Mouse (Mus musculus) embryonic facial prominence, embryonic 14.5 days (tissue): ENCODE measurements at regions not wholly inside any gene's neighbourhood (a gene's known extent, or its start where the extent isn't known, plus 50 kb on each side); places are given as distances from the start of the nearest gene placed in this dataset.

Experiments used
- ATAC-seq: fragments of 200-750 bp; cut with Nextera tagmentation; 2 replicates; pipeline ENCODE4 v1.8.0; 2017; ENCODE audit warnings: low read depth, moderate number of reproducible peaks, moderate TSS enrichment
- DNase-seq: peaks from one replicate; pipeline ENCODE4 v3.0.0-alpha.2; 2015; ENCODE audit warnings: low spot score
- H3K27ac ChIP-seq: fragments of 300-500 bp; sonication (generic); replicated peaks from 2 replicates; pipeline ENCODE4 v1.5.1; 2014; ENCODE audit warnings: low read depth, mild to moderate bottlenecking, low read length, moderate library complexity
- H3K27me3 ChIP-seq: fragments of 300-500 bp; sonication (generic); replicated peaks from 2 replicates; pipeline ENCODE4 v1.6.1; 2014; ENCODE audit warnings: low read length; ENCODE audit not compliant: control insufficient read depth, insufficient read depth
- H3K36me3 ChIP-seq: fragments of 300-500 bp; sonication (generic); 2 replicates; pipeline ENCODE4 v1.6.1; 2014; ENCODE audit warnings: low read length, mixed read lengths; ENCODE audit not compliant: control insufficient read depth, insufficient read depth
- H3K4me1 ChIP-seq: fragments of 300-500 bp; sonication (generic); 2 replicates; pipeline ENCODE4 v1.6.1; 2014; ENCODE audit warnings: antibody characterized with exemption, low read length; ENCODE audit not compliant: control insufficient read depth, insufficient read depth
- H3K4me2 ChIP-seq: fragments of 300-500 bp; sonication (generic); 2 replicates; pipeline ENCODE4 v1.6.1; 2014; ENCODE audit warnings: low read depth, mild to moderate bottlenecking, low read length, moderate library complexity, mixed read lengths
- H3K4me3 ChIP-seq: fragments of 300-500 bp; sonication (generic); 2 replicates; pipeline ENCODE4 v1.5.1; 2014; ENCODE audit warnings: low read depth, mild to moderate bottlenecking, low read length
- H3K9ac ChIP-seq: fragments of 300-500 bp; sonication (generic); 2 replicates; pipeline ENCODE4 v1.6.1; 2014; ENCODE audit warnings: low read depth, mild to moderate bottlenecking, low read length, moderate library complexity, mixed read lengths
- H3K9me3 ChIP-seq: fragments of 300-500 bp; sonication (generic); 2 replicates; pipeline ENCODE4 v1.6.1; 2016; ENCODE audit warnings: low read length; ENCODE audit not compliant: control insufficient read depth
- WGBS: fragments of 180-500 bp; shearing (Covaris S2); extraction: QIAGEN DNeasy Blood & Tissue Kit; methylation state at CpG from one replicate; pipeline ENCODE4 v1.1.7; 2014; 5-methylcytosine and 5-hydroxymethylcytosine counted together

GRCm38 (mm10) chr5:148768346-148768745 is 160.8 kb downstream of the Katnal1 start:
- Histone ChIP-seq H3K4me1 (no peaks in the 10 kb centered on the region), H3K27me3 (no peaks in the 10 kb centered on the region), H3K4me2 (no peak overlapping the region), H3K36me3 (no peaks in the 10 kb centered on the region), H3K9ac (no peak overlapping the region), H3K27ac (no peak overlapping the region), H3K9me3 (no peaks in the 10 kb centered on the region; the same call in 1 of the 2 replicates), H3K4me3 (no peak overlapping the region)
- no peak for DNase-seq
- ATAC-seq: no peak
- 63% methylated on average over 7 of the region's 7 CpGs for WGBS

GRCm38 (mm10) chr5:148765993-148766392 is 163.1 kb downstream of the Katnal1 start:
- no peaks in the 10 kb centered on the region for H3K36me3 ChIP-seq
- no peak for DNase-seq
- ATAC-seq: no peak
- WGBS: 96% methylated on average over 7 of the region's 7 CpGs
- no peak overlapping the region for H3K9ac ChIP-seq
- H3K27me3 ChIP-seq: no peaks in the 10 kb centered on the region
- no peaks in the 10 kb centered on the region for H3K4me1 ChIP-seq
- no peak overlapping the region for H3K4me2 ChIP-seq
- no peak overlapping the region for H3K27ac ChIP-seq
- H3K4me3 ChIP-seq: no peak overlapping the region
- H3K9me3 ChIP-seq: no peaks in the 10 kb centered on the region; the same call in 1 of the 2 replicates

GRCm38 (mm10) chr5:148760108-148760507 is 169.0 kb downstream of the Katnal1 start:
- ATAC-seq (no peak), DNase-seq (no peak)
- Histone ChIP-seq H3K27ac (no peak overlapping the region), H3K9me3 (peaks cover 5% of the 10 kb centered on the region; the same call in 1 of the 2 replicates), H3K36me3 (no peaks in the 10 kb centered on the region), H3K4me3 (no peak overlapping the region), H3K27me3 (no peaks in the 10 kb centered on the region), H3K4me2 (no peak overlapping the region), H3K4me1 (peaks cover 6% of the 10 kb centered on the region; the same call in 1 of the 2 replicates), H3K9ac (no peak overlapping the region)
- WGBS: 67% methylated on average over 9 of the region's 9 CpGs

GRCm38 (mm10) chr5:148758786-148759185 is 170.3 kb downstream of the Katnal1 start:
- Histone ChIP-seq H3K4me3 (no peak overlapping the region), H3K27ac (no peak overlapping the region), H3K4me1 (peaks cover 6% of the 10 kb centered on the region; the same call in 1 of the 2 replicates), H3K36me3 (no peaks in the 10 kb centered on the region), H3K9ac (no peak overlapping the region), H3K9me3 (0 out of 2 replicates have a peak, but pooled peaks cover 5% of the 10 kb centered on the region), H3K27me3 (no peaks in the 10 kb centered on the region), H3K4me2 (no peak overlapping the region)
- DNase-seq (peak; percentile 44), ATAC-seq (no peak; the same call in 1 of the 2 replicates)
- 64% methylated on average over 7 of the region's 7 CpGs for WGBS

- H3K27ac ChIP-seq: 0 out of 2 replicates have a peak overlapping the region, but pooled peaks have one; percentile 1
Measured at GRCm38 (mm10) chr5:148757715-148758114, 171.4 kb downstream of the Katnal1 start.

GRCm38 (mm10) chr5:148757236-148757635 is 171.9 kb downstream of the Katnal1 start:
- Histone ChIP-seq H3K4me1 (peaks cover 6% of the 10 kb centered on the region; the same call in 1 of the 2 replicates), H3K36me3 (no peaks in the 10 kb centered on the region), H3K4me3 (no peak overlapping the region), H3K4me2 (no peak overlapping the region), H3K9me3 (0 out of 2 replicates have a peak, but pooled peaks cover 5% of the 10 kb centered on the region), H3K27me3 (no peaks in the 10 kb centered on the region), H3K27ac (0 out of 2 replicates have a peak overlapping the region, but pooled peaks have one; percentile 29), H3K9ac (no peak overlapping the region)
- DNase-seq (peak; percentile 75), ATAC-seq (peak; percentile 82)
- WGBS: 28% methylated on average over 8 of the region's 8 CpGs

More at GRCm38 (mm10) chr5:148757715-148758114, 171.4 kb downstream of the Katnal1 start:
- ATAC-seq: no peak
- Histone ChIP-seq H3K4me1 (peaks cover 6% of the 10 kb centered on the region; the same call in 1 of the 2 replicates), H3K9me3 (0 out of 2 replicates have a peak, but pooled peaks cover 5% of the 10 kb centered on the region), H3K4me3 (no peak overlapping the region), H3K36me3 (no peaks in the 10 kb centered on the region), H3K9ac (no peak overlapping the region), H3K27me3 (no peaks in the 10 kb centered on the region), H3K4me2 (no peak overlapping the region)
- DNase-seq: no peak
- WGBS: 56% methylated on average over 5 of the region's 5 CpGs

- no peaks in the 10 kb centered on the region for H3K27me3 ChIP-seq
- H3K4me1 ChIP-seq: peaks cover 6% of the 10 kb centered on the region; the same call in 1 of the 2 replicates
- H3K9me3 ChIP-seq: 0 out of 2 replicates have a peak, but pooled peaks cover 5% of the 10 kb centered on the region
- H3K9ac ChIP-seq: no peak overlapping the region
- WGBS: 83% methylated on average over 16 of the region's 16 CpGs
- H3K36me3 ChIP-seq: no peaks in the 10 kb centered on the region
- ATAC-seq (no peak), DNase-seq (no peak)
- no peak overlapping the region for H3K4me2 ChIP-seq
- H3K27ac ChIP-seq: 0 out of 2 replicates have a peak overlapping the region, but pooled peaks have one; percentile 29
- H3K4me3 ChIP-seq: no peak overlapping the region
Measured at GRCm38 (mm10) chr5:148756246-148756930, 172.7 kb downstream of the Katnal1 start.

- no peak for ATAC-seq
Measured at GRCm38 (mm10) chr5:148755807-148756206, 173.3 kb downstream of the Katnal1 start.

More at GRCm38 (mm10) chr5:148755807-148756206, 173.3 kb downstream of the Katnal1 start:
- H3K9ac ChIP-seq: no peak overlapping the region
- no peak overlapping the region for H3K27ac ChIP-seq
- 90% methylated on average over 8 of the region's 8 CpGs for WGBS
- no peaks in the 10 kb centered on the region for H3K36me3 ChIP-seq
- H3K4me3 ChIP-seq: no peak overlapping the region
- no peaks in the 10 kb centered on the region for H3K27me3 ChIP-seq
- DNase-seq: no peak
- H3K4me1 ChIP-seq: peaks cover 6% of the 10 kb centered on the region; the same call in 1 of the 2 replicates
- H3K9me3 ChIP-seq: 0 out of 2 replicates have a peak, but pooled peaks cover 5% of the 10 kb centered on the region
- H3K4me2 ChIP-seq: no peak overlapping the region
